Mouse (Mus musculus): Measurements from ENCODE around the gene Slc43a1. TPM values are rescaled to one million over a fixed set of nuclear protein-coding genes. Genes with fewer than 3 reads are reported as not detected.
"Not testable (repeated sequence)": the region's sequence is repeated elsewhere in the genome, so short reads cannot be mapped to it uniquely, and the experiment has no call there.

Slc43a1 gene
- polyA plus RNA-seq, 1 experiment from 2014 or later, result 6.6 TPM

DNA sequence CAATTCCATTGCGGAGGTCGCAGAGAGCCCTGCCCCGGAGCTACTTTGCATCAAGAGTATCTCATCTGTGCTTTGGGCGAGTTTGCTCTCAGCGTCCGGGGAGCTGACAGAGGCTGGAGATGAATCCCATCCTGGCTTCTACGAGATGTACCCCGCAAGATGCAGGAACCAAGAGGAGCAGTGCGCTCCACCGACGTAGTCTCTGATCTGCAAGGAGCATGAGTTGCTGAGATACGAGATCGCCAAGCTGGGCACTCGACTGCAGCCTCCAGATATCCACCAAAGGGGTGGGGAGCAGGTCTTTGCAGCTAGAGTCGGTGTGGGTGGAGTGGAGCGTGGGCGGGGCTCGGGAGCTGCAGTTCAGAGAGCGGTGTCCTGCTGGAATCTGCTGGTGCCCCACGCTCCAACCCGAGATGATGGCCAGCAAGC lies 40.1 kb upstream of the Slc43a1 start, which contains the start of gene Ube2l6:
TSS of gene Ube2l6 (plus strand) at position 336 of the 429 bp plus-strand sequence.
- Histone ChIP-seq H3K4me3 (ENCODE audit: low read depth, low read length) (peak within 1 kb of the TSS; percentile 75), H3K9me3 (ENCODE audit: low read length) (no peaks in the 10 kb centered on the region), H3K27me3 (replicated peaks; ENCODE audit: insufficient read depth, low read length) (no peaks in the 10 kb centered on the region), H3K4me1 (ENCODE audit: insufficient read depth, low read depth, low read length) (no peaks in the 10 kb centered on the region), H3K27ac (ENCODE audit: low read length) (peak within 1 kb of the TSS; percentile 78), H3K4me2 (replicated peaks; ENCODE audit: low read depth, low read length) (peak within 1 kb of the TSS; percentile 94), H3K36me3 (ENCODE audit: insufficient read depth, low read length) (no peaks in the 10 kb centered on the region), H3K9ac (replicated peaks; ENCODE audit: low read depth) (peak within 1 kb of the TSS; percentile 44)
- ATAC-seq (peak; percentile 81), DNase-seq (ENCODE audit: low spot score) (peak; percentile 81)
- TF ChIP-seq EP300 (IDR thresholded peaks at IDR 0.05), result no peak
- no peak for TF ChIP-seq CTCF (IDR thresholded peaks at IDR 0.05)
- 1% methylated on average over 21 of the region's 21 CpGs for WGBS

DNA sequence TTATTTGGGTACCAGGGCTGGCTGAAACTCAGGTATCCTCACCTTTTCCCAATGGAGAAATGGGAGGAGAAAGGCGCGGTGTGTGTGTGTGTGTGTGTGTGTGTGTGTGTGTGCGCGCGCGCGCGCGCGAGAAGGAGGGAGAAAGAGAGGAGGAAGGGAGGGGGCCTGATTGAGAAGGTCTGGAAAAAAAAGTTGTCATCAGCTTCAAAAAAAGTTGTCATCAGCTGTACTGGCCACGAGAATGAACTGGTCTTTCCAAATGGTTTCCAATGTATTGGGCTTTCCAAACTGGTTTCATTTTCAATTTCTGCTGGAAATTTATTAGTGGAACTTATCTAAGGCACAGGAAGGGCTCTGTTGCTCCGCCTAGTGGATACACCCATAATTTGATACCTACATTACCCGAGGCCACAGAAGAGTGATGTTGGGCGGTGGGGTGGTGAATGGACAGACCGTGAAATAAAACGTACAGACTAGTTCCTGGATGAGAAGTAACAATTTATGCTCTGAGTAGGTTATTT lies 39.5 kb upstream of the Slc43a1 start:
- Histone ChIP-seq H3K27me3 (replicated peaks; ENCODE audit: insufficient read depth, low read length) (no peaks in the 10 kb centered on the region), H3K9me3 (ENCODE audit: low read length) (no peaks in the 10 kb centered on the region), H3K4me1 (ENCODE audit: insufficient read depth, low read depth, low read length) (no peaks in the 10 kb centered on the region), H3K4me3 (ENCODE audit: low read depth, low read length) (peak overlapping the region; percentile 75), H3K27ac (ENCODE audit: low read length) (peak overlapping the region; percentile 78), H3K36me3 (ENCODE audit: insufficient read depth, low read length) (no peaks in the 10 kb centered on the region), H3K9ac (replicated peaks; ENCODE audit: low read depth) (peak overlapping the region; percentile 44), H3K4me2 (replicated peaks; ENCODE audit: low read depth, low read length) (peak overlapping the region; percentile 94)
- TF ChIP-seq CTCF (IDR thresholded peaks at IDR 0.05) (peak; percentile 81), EP300 (IDR thresholded peaks at IDR 0.05) (no peak)
- DNase-seq (ENCODE audit: low spot score) (peak; percentile 95), ATAC-seq (peak; percentile 75)
- under 1% methylated on average over 7 of the region's 16 CpGs for WGBS

DNA sequence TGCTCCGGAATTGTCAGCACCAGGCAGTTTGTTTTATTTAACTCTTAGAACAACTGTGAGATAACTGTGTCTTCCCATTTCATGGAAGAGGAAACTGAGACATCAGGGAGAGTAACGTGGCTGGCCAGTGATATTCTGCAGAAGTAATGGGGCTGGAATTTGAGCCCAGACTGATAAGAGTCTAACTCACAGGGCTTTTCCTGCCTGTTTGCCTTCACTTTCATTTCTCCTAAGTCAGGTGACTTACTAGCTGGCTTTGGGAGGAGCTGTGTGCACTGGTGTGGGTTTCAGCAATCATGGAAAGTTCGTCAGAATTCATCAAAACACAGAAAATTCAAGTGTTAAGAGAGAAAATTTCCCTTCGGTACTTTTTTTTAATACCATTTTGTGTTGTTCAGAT lies 38.3 kb upstream of the Slc43a1 start:
- DNase-seq (ENCODE audit: low spot score) (peak; percentile 31), ATAC-seq (no peak)
- Histone ChIP-seq H3K4me2 (replicated peaks; ENCODE audit: low read depth, low read length) (no peak overlapping the region), H3K27me3 (replicated peaks; ENCODE audit: insufficient read depth, low read length) (no peaks in the 10 kb centered on the region), H3K4me1 (ENCODE audit: insufficient read depth, low read depth, low read length) (no peaks in the 10 kb centered on the region), H3K9ac (replicated peaks; ENCODE audit: low read depth) (no peak overlapping the region), H3K4me3 (ENCODE audit: low read depth, low read length) (no peak overlapping the region), H3K9me3 (ENCODE audit: low read length) (no peaks in the 10 kb centered on the region), H3K36me3 (ENCODE audit: insufficient read depth, low read length) (no peaks in the 10 kb centered on the region), H3K27ac (ENCODE audit: low read length) (no peak overlapping the region)
- TF ChIP-seq EP300 (IDR thresholded peaks at IDR 0.05), result no peak
- TF ChIP-seq CTCF (IDR thresholded peaks at IDR 0.05), result no peak
- 69% methylated on average over 4 of the region's 4 CpGs for WGBS

DNA sequence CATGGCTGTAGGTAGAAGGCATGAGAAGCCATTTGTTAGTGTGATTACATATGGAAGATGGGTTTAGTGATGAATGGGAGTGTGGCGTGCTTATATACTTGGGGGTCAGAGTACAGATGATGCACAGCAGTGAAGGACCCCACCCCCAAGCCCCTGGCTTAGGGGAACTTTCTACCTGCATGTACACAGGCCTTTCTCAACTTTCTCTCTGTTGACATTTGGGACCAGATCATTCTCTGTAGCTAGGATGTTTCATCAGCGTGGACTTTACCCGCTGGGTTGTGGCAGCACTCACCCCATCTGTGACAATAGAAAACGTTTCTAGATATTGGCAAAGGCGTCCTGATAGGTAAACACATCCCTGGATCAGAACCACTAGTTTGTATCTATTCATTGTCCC lies 37.4 kb upstream of the Slc43a1 start:
- not testable (repeated sequence) for H3K4me1 ChIP-seq (ENCODE audit: insufficient read depth, low read depth, low read length); DNase-seq (ENCODE audit: low spot score); H3K4me3 ChIP-seq (ENCODE audit: low read depth, low read length); H3K36me3 ChIP-seq (ENCODE audit: insufficient read depth, low read length); H3K27ac ChIP-seq (ENCODE audit: low read length); H3K27me3 ChIP-seq (replicated peaks; ENCODE audit: insufficient read depth, low read length); H3K9me3 ChIP-seq (ENCODE audit: low read length); H3K4me2 ChIP-seq (replicated peaks; ENCODE audit: low read depth, low read length); ATAC-seq; H3K9ac ChIP-seq (replicated peaks; ENCODE audit: low read depth)
- WGBS, result 77% methylated on average over 5 of the region's 5 CpGs

DNA sequence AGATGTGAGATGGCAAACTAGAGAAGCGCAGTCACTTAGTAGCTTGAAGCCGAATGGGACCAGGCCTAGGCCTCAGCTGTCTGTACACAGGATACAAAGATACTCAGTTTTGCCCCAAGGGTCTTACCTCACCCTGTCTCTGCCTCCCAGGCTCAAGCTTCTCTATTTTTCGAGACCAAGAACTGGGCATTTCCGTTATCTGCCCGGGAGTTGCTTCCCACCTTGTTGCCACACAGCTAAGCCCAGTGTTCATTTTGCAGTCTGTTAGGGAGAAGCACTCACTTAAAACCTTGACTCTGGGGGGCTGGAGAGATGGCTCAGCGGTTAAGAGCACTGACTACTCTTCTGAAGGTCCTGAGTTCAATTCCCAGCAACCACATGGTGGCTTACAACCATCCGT lies 34.7 kb upstream of the Slc43a1 start:
- peaks cover 7% of the 10 kb centered on the region; the same call in 1 of the 2 replicates for H3K36me3 ChIP-seq (ENCODE audit: insufficient read depth, low read length)
- H3K9me3 ChIP-seq (ENCODE audit: low read length), result no peaks in the 10 kb centered on the region
- TF ChIP-seq CTCF (IDR thresholded peaks at IDR 0.05) (no peak), EP300 (IDR thresholded peaks at IDR 0.05) (no peak)
- no peak overlapping the region for H3K4me2 ChIP-seq (replicated peaks; ENCODE audit: low read depth, low read length)
- no peak overlapping the region for H3K4me3 ChIP-seq (ENCODE audit: low read depth, low read length)
- 85% methylated on average over 7 of the region's 7 CpGs for WGBS
- H3K4me1 ChIP-seq (ENCODE audit: insufficient read depth, low read depth, low read length), result no peaks in the 10 kb centered on the region
- ATAC-seq (no peak), DNase-seq (ENCODE audit: low spot score) (no peak)
- H3K27ac ChIP-seq (ENCODE audit: low read length), result no peak overlapping the region
- H3K9ac ChIP-seq (replicated peaks; ENCODE audit: low read depth), result no peak overlapping the region
- H3K27me3 ChIP-seq (replicated peaks; ENCODE audit: insufficient read depth, low read length), result no peaks in the 10 kb centered on the region

DNA sequence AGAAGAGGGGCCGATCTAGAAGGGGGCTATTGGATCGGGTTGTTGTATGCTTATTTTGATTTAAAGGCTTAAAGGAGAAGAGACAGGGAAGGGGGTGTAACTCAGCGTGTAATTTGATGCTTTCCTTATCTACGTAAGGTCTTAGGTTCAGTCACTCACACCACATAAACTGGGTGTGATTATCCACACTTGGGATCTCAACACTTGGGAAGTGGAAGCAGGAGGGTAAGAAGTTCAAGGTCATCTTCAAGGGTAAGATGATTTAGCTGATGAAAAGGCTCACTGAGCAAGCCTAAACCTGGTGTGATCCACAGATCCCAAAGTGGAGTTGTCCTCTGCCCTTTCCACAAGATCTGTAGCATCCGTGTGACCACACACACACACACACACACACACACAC lies 32.1 kb upstream of the Slc43a1 start:
- H3K36me3 ChIP-seq (ENCODE audit: insufficient read depth, low read length), result peaks cover 7% of the 10 kb centered on the region; the same call in 1 of the 2 replicates
- no peak overlapping the region for H3K9ac ChIP-seq (replicated peaks; ENCODE audit: low read depth)
- H3K27ac ChIP-seq (ENCODE audit: low read length), result no peak overlapping the region
- no peak overlapping the region for H3K4me3 ChIP-seq (ENCODE audit: low read depth, low read length)
- no peaks in the 10 kb centered on the region for H3K9me3 ChIP-seq (ENCODE audit: low read length)
- H3K27me3 ChIP-seq (replicated peaks; ENCODE audit: insufficient read depth, low read length), result no peaks in the 10 kb centered on the region
- TF ChIP-seq CTCF (IDR thresholded peaks at IDR 0.05) (no peak), EP300 (IDR thresholded peaks at IDR 0.05) (no peak)
- no peak overlapping the region for H3K4me2 ChIP-seq (replicated peaks; ENCODE audit: low read depth, low read length)
- no peak for DNase-seq (ENCODE audit: low spot score)
- no peak for ATAC-seq
- WGBS, result 42% methylated on average over 5 of the region's 5 CpGs
- H3K4me1 ChIP-seq (ENCODE audit: insufficient read depth, low read depth, low read length), result no peaks in the 10 kb centered on the region

DNA sequence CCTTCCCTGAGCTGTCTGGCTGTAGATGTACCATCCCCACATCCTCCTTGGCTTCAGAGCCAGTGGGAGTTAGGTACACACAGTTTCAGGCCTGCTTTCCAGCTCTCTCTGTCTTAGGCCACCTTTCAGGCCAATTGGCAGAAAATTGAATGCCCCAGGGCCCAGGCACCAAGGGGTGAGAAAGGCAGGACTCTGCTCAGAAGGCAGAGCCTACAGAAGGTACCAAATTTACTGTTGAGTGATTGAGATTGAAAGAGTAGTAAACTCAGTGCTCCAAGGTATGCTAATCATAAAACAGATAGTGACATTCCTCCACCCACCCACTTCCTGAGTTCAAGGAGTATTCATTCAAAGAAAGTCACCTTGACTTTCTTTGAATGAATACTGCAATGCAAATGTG lies 29.3 kb upstream of the Slc43a1 start:
- no peaks in the 10 kb centered on the region for H3K27me3 ChIP-seq (replicated peaks; ENCODE audit: insufficient read depth, low read length)
- no peaks in the 10 kb centered on the region for H3K9me3 ChIP-seq (ENCODE audit: low read length)
- ATAC-seq (no peak), DNase-seq (ENCODE audit: low spot score) (no peak)
- no peak overlapping the region for H3K27ac ChIP-seq (ENCODE audit: low read length)
- no peak overlapping the region for H3K4me2 ChIP-seq (replicated peaks; ENCODE audit: low read depth, low read length)
- no peak overlapping the region for H3K4me3 ChIP-seq (ENCODE audit: low read depth, low read length)
- H3K4me1 ChIP-seq (ENCODE audit: insufficient read depth, low read depth, low read length), result no peaks in the 10 kb centered on the region
- TF ChIP-seq EP300 (IDR thresholded peaks at IDR 0.05) (no peak), CTCF (IDR thresholded peaks at IDR 0.05) (no peak)
- H3K36me3 ChIP-seq (ENCODE audit: insufficient read depth, low read length), result peaks cover 7% of the 10 kb centered on the region; the same call in 1 of the 2 replicates
- H3K9ac ChIP-seq (replicated peaks; ENCODE audit: low read depth), result no peak overlapping the region

Measured in lung, postnatal 0 days (tissue).